Mouse (Mus musculus) cortical plate, adult 2 months (tissue): Measurements from ENCODE around the gene Ulk3.
A peak's percentile ranks its signal among the peaks of the same experiment; 100 is the strongest.

Experiments
- CTCF ChIP-seq: fragments of 200-500 bp; IDR thresholded peaks from 2 replicates; pipeline ENCODE4 v1.5.1; 2011; ENCODE audit warnings: mild to moderate bottlenecking, control low read depth, low read length; ENCODE audit not compliant: insufficient read depth; ENCODE audit errors: extremely low read depth
- POLR2A ChIP-seq: fragments of 200-500 bp; IDR thresholded peaks from 2 replicates; pipeline ENCODE4 v1.6.1; 2011; ENCODE audit warnings: mild to moderate bottlenecking, low read length, control low read depth; ENCODE audit not compliant: insufficient read depth; ENCODE audit errors: extremely low read depth

GRCm38 (mm10) chr9:57589224-57590126 is at the start of gene Ulk3:
- TF ChIP-seq CTCF, result no peak
- peak; percentile 49; the same call in 1 of the 2 replicates for TF ChIP-seq POLR2A
